Mouse (Mus musculus) forebrain, postnatal 0 days (tissue): ENCODE measurements around the gene Megf8. TPM values are rescaled to one million over a fixed set of nuclear protein-coding genes. Genes with fewer than 3 reads are reported as not detected.

Source experiments
- ATAC-seq: fragments of 200-750 bp; cut with Nextera tagmentation; 2 replicates; pipeline ENCODE4 v1.8.0; 2017; ENCODE audit warnings: mild to moderate bottlenecking, moderate library complexity
- DNase-seq: peaks from one replicate; pipeline ENCODE4 v3.0.0-alpha.2; 2015
- H3K27ac ChIP-seq: fragments of 300-500 bp; sonication (generic); 2 replicates; pipeline ENCODE4 v1.5.1; 2014; ENCODE audit warnings: low read depth, mild to moderate bottlenecking, antibody characterized with exemption, low read length, moderate library complexity, mixed read lengths
- H3K27me3 ChIP-seq: fragments of 300-500 bp; sonication (generic); 2 replicates; pipeline ENCODE4 v1.6.1; 2014; ENCODE audit warnings: mild to moderate bottlenecking, low read length, mixed read lengths; ENCODE audit not compliant: insufficient read depth
- H3K36me3 ChIP-seq: fragments of 300-500 bp; sonication (generic); 2 replicates; pipeline ENCODE4 v1.6.1; 2014; ENCODE audit warnings: mild to moderate bottlenecking, moderate library complexity; ENCODE audit not compliant: insufficient read depth
- H3K4me1 ChIP-seq: fragments of 300-500 bp; sonication (generic); 2 replicates; pipeline ENCODE4 v1.6.1; 2014; ENCODE audit warnings: antibody characterized with exemption; ENCODE audit not compliant: insufficient read depth
- H3K4me2 ChIP-seq: fragments of 300-500 bp; sonication (generic); 2 replicates; pipeline ENCODE4 v1.6.1; 2014; ENCODE audit warnings: low read depth, mild to moderate bottlenecking, moderate library complexity
- H3K4me3 ChIP-seq: fragments of 300-500 bp; sonication (generic); 2 replicates; pipeline ENCODE4 v1.5.1; 2014; ENCODE audit warnings: low read depth, low read length, mixed read lengths
- H3K9ac ChIP-seq: fragments of 300-500 bp; sonication (generic); 2 replicates; pipeline ENCODE4 v1.6.1; 2014; ENCODE audit warnings: mild to moderate bottlenecking
- H3K9me3 ChIP-seq: fragments of 300-500 bp; sonication (generic); 2 replicates; pipeline ENCODE4 v1.6.1; 2016; ENCODE audit warnings: low read length
- CTCF ChIP-seq: sonication (generic); IDR thresholded peaks from 2 replicates; pipeline ENCODE4 v1.5.1; 2016; ENCODE audit warnings: antibody characterized with exemption, control low read depth, low read depth
- WGBS: fragments of 180-500 bp; shearing (Covaris S2); extraction: QIAGEN DNeasy Blood & Tissue Kit; methylation state at CpG from one replicate; pipeline ENCODE4 v1.1.7; 2014; 5-methylcytosine and 5-hydroxymethylcytosine counted together
- polyA plus RNA-seq: library from polyadenylated mRNA; unstranded; fragments of >200 nt; fragmentation: Nextera tagmentation; extraction: Ambion mirVana; gene quantifications from 2 replicates; pipeline ENCODE4 v1.2.1, GENCODE M21; 2015
- total RNA-seq: library from RNA; depleted of rRNA; stranded (reverse); fragments of >200 nt; gene quantifications from 2 replicates; pipeline ENCODE4 v1.2.3, GENCODE M21; 2014

Gene Megf8
- total and polyA plus RNA-seq, 2 experiments from 2014 or later, result 12.8 to 67.8 TPM

GRCm38 (mm10) chr7:25306614-25306996, 10.4 kb upstream of the Megf8 start:
- 0 out of 2 replicates have a peak, but pooled peaks cover 4% of the 10 kb centered on the region for H3K4me1 ChIP-seq
- ATAC-seq, result peak; percentile 9; the same call in 1 of the 2 replicates
- H3K4me2 ChIP-seq, result peak overlapping the region; percentile 87
- peaks cover under 1% of the 10 kb centered on the region; the same call in 1 of the 2 replicates for H3K27me3 ChIP-seq
- H3K27ac ChIP-seq, result peak overlapping the region; percentile 83
- H3K36me3 ChIP-seq, result peaks cover 4% of the 10 kb centered on the region; the same call in 1 of the 2 replicates
- DNase-seq, result no peak
- peak overlapping the region; percentile 67 for H3K4me3 ChIP-seq
- 46% methylated on average over 2 of the region's 2 CpGs for WGBS
- no peaks in the 10 kb centered on the region for H3K9me3 ChIP-seq
- H3K9ac ChIP-seq, result peak overlapping the region; percentile 87; the same call in 1 of the 2 replicates
- TF ChIP-seq CTCF, result no peak

GRCm38 (mm10) chr7:25308702-25309318, 8.2 kb upstream of the Megf8 start:
- WGBS, result 70% methylated on average over 17 of the region's 17 CpGs

DNA sequence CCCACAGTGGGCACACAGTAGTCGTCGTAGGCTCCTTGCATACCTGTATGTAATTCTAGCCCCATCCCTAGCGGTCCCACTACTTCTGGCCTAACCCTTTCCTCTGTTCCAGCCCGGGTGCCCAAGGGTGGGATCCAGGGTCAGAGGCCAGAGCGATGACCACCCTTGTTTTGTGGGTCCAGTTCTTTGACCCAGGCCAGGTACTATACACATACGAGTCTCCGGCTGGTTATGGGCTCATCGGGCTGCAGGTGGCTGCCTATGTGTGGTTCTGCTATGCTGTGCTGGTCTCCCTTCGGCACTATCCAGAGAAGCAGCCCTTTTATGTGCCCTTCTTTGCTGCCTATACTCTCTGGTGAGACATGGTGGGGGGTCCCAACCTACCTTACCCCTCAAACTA, 7.5 kb upstream of the Megf8 start:
- ATAC-seq (no peak), DNase-seq (no peak)
- Histone ChIP-seq H3K27ac (no peak overlapping the region), H3K36me3 (peaks cover 4% of the 10 kb centered on the region; the same call in 1 of the 2 replicates), H3K27me3 (peaks cover 18% of the 10 kb centered on the region), H3K4me2 (no peak overlapping the region), H3K9ac (no peak overlapping the region), H3K9me3 (no peaks in the 10 kb centered on the region), H3K4me1 (0 out of 2 replicates have a peak, but pooled peaks cover 4% of the 10 kb centered on the region), H3K4me3 (no peak overlapping the region)
- 87% methylated on average over 9 of the region's 9 CpGs for WGBS
- TF ChIP-seq CTCF, result no peak

More at GRCm38 (mm10) chr7:25308702-25309318, 8.2 kb upstream of the Megf8 start:
- Histone ChIP-seq H3K9ac (no peak overlapping the region), H3K27ac (no peak overlapping the region), H3K36me3 (peaks cover 4% of the 10 kb centered on the region; the same call in 1 of the 2 replicates), H3K4me3 (no peak overlapping the region), H3K9me3 (no peaks in the 10 kb centered on the region), H3K4me1 (0 out of 2 replicates have a peak, but pooled peaks cover 4% of the 10 kb centered on the region), H3K27me3 (peaks cover 12% of the 10 kb centered on the region), H3K4me2 (no peak overlapping the region)
- ATAC-seq, result no peak
- TF ChIP-seq CTCF, result no peak
- no peak for DNase-seq

DNA sequence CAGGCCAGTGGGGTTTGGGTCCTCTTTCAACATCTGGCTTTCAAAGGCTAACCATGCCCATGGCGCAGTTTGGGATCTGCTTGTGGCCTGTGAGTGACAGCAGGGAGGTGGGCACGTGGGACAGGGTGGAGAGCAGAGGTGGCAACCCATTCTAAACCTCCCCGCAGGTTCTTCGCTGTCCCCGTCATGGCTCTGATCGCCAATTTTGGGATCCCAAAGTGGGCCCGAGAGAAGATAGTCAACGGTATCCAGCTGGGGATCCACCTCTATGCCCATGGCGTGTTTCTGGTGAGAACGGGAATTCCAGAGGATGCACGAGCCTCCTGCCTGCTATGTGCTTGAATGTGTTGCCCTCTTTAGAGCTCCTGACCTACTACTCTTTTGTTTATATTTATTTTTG, 5.8 kb upstream of the Megf8 start:
- Histone ChIP-seq H3K4me3 (no peak overlapping the region), H3K9ac (no peak overlapping the region), H3K27me3 (peaks cover 21% of the 10 kb centered on the region), H3K9me3 (no peaks in the 10 kb centered on the region), H3K4me1 (peaks cover 8% of the 10 kb centered on the region; the same call in 1 of the 2 replicates), H3K27ac (no peak overlapping the region), H3K4me2 (no peak overlapping the region), H3K36me3 (peaks cover 4% of the 10 kb centered on the region; the same call in 1 of the 2 replicates)
- ATAC-seq, result no peak
- no peak for DNase-seq
- WGBS, result 81% methylated on average over 11 of the region's 11 CpGs
- TF ChIP-seq CTCF, result no peak

DNA sequence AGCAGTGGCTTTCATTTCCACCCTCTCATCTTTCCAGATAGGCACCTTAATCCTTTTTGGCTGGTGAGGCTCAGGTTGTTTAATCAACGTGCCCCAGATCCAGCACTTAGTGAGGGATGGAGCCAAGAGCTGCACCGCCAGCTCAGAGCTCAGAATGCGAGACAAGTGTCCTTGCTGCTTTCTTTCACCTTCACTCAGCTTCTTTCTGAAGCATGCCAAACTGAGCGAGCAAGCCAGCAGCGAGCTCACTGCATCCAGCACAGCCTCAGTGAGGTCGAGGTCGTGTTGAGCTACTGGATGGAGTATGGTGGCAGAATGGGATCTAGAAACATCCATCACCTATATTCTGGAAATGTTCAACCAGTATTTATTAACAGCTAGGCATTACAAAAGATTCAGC, 3.6 kb upstream of the Megf8 start:
- TF ChIP-seq CTCF, result no peak
- ATAC-seq, result no peak
- no peak for DNase-seq
- no peaks in the 10 kb centered on the region for H3K9me3 ChIP-seq
- H3K36me3 ChIP-seq, result peaks cover 4% of the 10 kb centered on the region; the same call in 1 of the 2 replicates
- peaks cover 13% of the 10 kb centered on the region; the same call in 1 of the 2 replicates for H3K4me1 ChIP-seq
- H3K4me2 ChIP-seq, result no peak overlapping the region
- H3K9ac ChIP-seq, result no peak overlapping the region
- H3K4me3 ChIP-seq, result no peak overlapping the region
- no peak overlapping the region for H3K27ac ChIP-seq
- WGBS, result 35% methylated on average over 7 of the region's 7 CpGs
- H3K27me3 ChIP-seq, result peaks cover 21% of the 10 kb centered on the region

DNA sequence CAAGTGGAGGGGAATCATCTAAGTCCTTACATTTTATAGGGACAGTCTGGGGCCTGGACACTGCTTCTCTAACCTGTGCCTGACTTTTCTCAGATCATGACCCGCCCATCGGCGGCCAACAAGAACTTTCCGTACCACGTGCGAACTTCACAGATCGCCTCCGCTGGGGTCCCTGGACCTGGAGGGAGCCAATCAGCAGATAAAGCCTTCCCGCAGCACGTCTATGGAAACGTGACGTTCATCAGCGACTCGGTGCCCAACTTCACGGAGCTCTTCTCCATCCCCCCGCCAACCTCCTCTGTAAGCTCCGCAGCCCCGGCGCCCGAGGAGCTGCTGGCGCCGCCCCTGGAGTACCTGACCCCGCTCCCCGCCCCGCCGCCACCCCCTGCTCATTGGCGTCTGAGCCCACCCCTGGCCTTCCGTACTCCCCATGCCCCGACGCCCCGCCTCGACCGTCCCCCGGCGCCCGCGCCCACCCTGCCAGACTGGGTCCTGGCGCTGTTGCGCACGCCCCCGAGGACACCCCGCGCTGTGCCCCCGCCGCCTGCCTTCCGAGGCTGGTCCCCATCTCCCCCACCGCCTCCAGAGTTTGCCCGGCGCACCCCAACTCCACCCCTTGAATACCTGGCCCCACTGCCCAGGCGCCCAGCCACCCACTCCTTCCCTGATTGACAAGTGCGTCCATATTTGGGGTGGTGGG, 2.2 kb upstream of the Megf8 start:
- peak overlapping the region; percentile 72 for H3K4me2 ChIP-seq
- no peak for TF ChIP-seq CTCF
- ATAC-seq, result no peak
- no peaks in the 10 kb centered on the region for H3K9me3 ChIP-seq
- H3K4me1 ChIP-seq, result peaks cover 18% of the 10 kb centered on the region; the same call in 1 of the 2 replicates
- 10% methylated on average over 48 of the region's 51 CpGs for WGBS
- H3K27me3 ChIP-seq, result peaks cover 21% of the 10 kb centered on the region
- H3K27ac ChIP-seq, result no peak overlapping the region
- DNase-seq, result no peak
- H3K9ac ChIP-seq, result peak overlapping the region; percentile 43; the same call in 1 of the 2 replicates
- H3K36me3 ChIP-seq, result no peaks in the 10 kb centered on the region; the same call in 1 of the 2 replicates
- peak overlapping the region; percentile 36 for H3K4me3 ChIP-seq
